Mouse (Mus musculus) forebrain, embryonic 11.5 days (tissue): ENCODE results near the gene Pdik1l. TPM values are rescaled to one million over a fixed set of nuclear protein-coding genes. Genes with fewer than 3 reads are reported as not detected.

Experiments used
- ATAC-seq: fragments of 200-750 bp; cut with Nextera tagmentation; replicated peaks from 2 replicates; pipeline ENCODE4 v1.8.0; 2017; ENCODE audit warnings: moderate TSS enrichment; ENCODE audit not compliant: low FRiP score
- DNase-seq: peaks from one replicate; pipeline ENCODE4 v3.0.0-alpha.2; 2017; ENCODE audit warnings: low spot score
- H3K27ac ChIP-seq: fragments of 300-500 bp; sonication (generic); 2 replicates; pipeline ENCODE4 v1.5.1; 2014; ENCODE audit warnings: low read depth, low read length
- H3K27me3 ChIP-seq: fragments of 300-500 bp; sonication (generic); 2 replicates; pipeline ENCODE4 v1.6.1; 2014; ENCODE audit warnings: mild to moderate bottlenecking, low read length, mixed read lengths; ENCODE audit not compliant: control insufficient read depth, insufficient read depth
- H3K36me3 ChIP-seq: fragments of 300-500 bp; sonication (generic); 2 replicates; pipeline ENCODE4 v1.6.1; 2014; ENCODE audit warnings: mild to moderate bottlenecking, low read length, moderate library complexity, mixed read lengths; ENCODE audit not compliant: control insufficient read depth, insufficient read depth
- H3K4me1 ChIP-seq: fragments of 300-500 bp; sonication (generic); replicated peaks from 2 replicates; pipeline ENCODE4 v1.6.1; 2014; ENCODE audit warnings: low read length, mixed read lengths; ENCODE audit not compliant: control insufficient read depth, insufficient read depth
- H3K4me2 ChIP-seq: fragments of 300-500 bp; sonication (generic); 2 replicates; pipeline ENCODE4 v1.6.1; 2014; ENCODE audit warnings: low read depth, mild to moderate bottlenecking, low read length, moderate library complexity, mixed read lengths; ENCODE audit not compliant: severe bottlenecking
- H3K4me3 ChIP-seq: fragments of 300-500 bp; sonication (generic); 2 replicates; pipeline ENCODE4 v1.5.1; 2014; ENCODE audit warnings: low read depth, low read length
- H3K9ac ChIP-seq: fragments of 300-500 bp; sonication (generic); 2 replicates; pipeline ENCODE4 v1.6.1; 2014; ENCODE audit warnings: low read length
- H3K9me3 ChIP-seq: fragments of 300-500 bp; sonication (generic); 2 replicates; pipeline ENCODE4 v1.6.1; 2016; ENCODE audit warnings: low read length, mixed read lengths; ENCODE audit not compliant: control insufficient read depth
- WGBS: fragments of 180-500 bp; shearing (Covaris S2); extraction: QIAGEN DNeasy Blood & Tissue Kit; methylation state at CpG from one replicate; pipeline ENCODE4 v1.1.7; 2014; 5-methylcytosine and 5-hydroxymethylcytosine counted together
- polyA plus RNA-seq: library from polyadenylated mRNA; unstranded; fragments of >200 nt; fragmentation: Nextera tagmentation; extraction: Ambion mirVana; gene quantifications from 2 replicates; pipeline ENCODE4 v1.2.1, GENCODE M21; 2014

Pdik1l gene
- polyA plus RNA-seq, 1 experiment from 2014 or later, result 31.2 TPM

DNA sequence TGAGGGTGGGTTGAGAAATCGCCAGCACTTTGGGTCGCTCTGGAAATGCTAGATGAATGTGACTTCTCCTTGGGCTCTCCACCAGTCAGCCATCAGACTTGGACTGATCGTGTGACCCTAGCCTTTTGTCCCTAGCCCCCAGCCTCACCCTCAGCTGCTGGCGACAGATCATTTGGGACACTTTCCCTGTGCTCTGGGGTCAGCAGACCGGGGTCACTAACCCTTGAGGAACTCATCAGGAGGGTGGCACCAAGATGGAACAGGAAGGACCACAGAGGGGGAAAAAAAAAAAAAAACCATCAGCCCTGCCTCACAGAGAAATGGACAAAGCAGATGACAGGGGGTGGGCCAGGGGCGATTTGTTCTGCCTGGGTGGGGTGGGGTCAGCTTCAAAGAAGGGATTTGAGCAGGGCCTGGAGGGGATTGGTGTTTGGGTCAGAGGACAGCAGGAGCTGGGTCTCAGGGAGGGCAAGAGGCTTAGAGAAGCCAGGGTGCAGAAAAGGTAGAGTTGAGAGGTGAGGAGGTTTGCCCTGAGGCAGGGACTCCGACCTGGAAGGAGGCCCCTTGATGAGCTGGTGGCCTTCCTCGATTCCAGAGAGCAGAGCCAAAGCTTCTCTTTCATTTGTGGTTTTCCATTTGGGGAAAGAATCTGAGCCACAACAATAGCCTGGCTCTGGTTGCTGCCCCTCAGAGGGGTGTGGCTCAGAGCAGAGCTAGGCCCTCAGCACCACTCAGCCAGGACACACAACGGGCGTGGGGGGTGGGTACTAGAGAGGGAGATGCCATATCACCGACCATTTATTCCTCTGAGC, 30.3 kb downstream of the Pdik1l start:
- no peak for DNase-seq
- no peak overlapping the region; the same call in 1 of the 2 replicates for H3K27ac ChIP-seq
- no peak overlapping the region for H3K4me2 ChIP-seq
- ATAC-seq, result no peak
- peaks cover 18% of the 10 kb centered on the region for H3K27me3 ChIP-seq
- peaks cover 34% of the 10 kb centered on the region for H3K4me1 ChIP-seq
- 7% methylated on average over 11 of the region's 11 CpGs for WGBS
- H3K9me3 ChIP-seq, result no peaks in the 10 kb centered on the region
- no peaks in the 10 kb centered on the region for H3K36me3 ChIP-seq
- peak overlapping the region; percentile 13; the same call in 1 of the 2 replicates for H3K9ac ChIP-seq
- H3K4me3 ChIP-seq, result no peak overlapping the region

DNA sequence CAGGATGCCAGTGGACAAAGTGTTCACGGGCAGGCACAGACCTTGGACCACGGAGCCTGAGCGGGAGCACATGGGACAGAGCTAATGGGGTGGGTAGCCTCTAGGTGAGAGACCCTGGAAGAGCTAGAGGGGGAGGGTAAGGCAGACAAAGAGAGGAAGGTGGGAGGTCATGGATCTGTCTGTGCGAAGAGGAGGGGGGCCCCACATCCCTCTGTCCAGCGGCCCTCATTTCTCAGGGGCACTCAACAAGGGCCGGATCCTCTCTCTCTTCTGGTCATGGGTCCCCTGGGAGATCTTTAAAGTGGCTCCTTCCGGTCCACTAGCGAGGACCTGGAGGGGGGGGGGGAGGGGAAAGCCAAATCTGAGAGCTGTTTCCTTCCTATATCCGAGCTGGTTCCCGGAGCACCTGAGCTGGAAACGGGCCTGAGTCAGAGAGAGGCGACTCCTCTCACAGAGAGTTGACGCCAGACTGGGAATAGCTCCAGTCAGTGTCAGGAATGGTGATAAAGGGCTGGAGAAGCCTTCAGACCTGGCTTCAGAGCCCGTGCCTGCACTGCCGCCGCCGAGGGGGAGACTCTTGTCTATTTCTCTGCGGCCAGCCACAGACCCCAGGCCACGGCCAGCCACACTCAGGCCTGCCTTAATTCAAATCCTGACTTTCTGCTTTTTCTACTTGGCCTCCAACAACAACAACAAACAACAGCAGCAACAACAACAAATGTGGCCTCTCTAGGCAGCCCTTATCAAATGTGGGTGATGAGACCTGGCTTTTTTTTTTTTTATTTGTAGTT, 31.1 kb downstream of the Pdik1l start:
- H3K4me3 ChIP-seq, result no peak overlapping the region

GRCm38 (mm10) chr4:134255854-134256253, 31.8 kb downstream of the Pdik1l start:
- peaks cover 34% of the 10 kb centered on the region for H3K27me3 ChIP-seq
- H3K4me1 ChIP-seq, result peaks cover 48% of the 10 kb centered on the region
- WGBS, result 17% methylated on average over 4 of the region's 4 CpGs
- H3K27ac ChIP-seq, result no peak overlapping the region
- no peak overlapping the region for H3K4me3 ChIP-seq
- ATAC-seq, result no peak
- no peak overlapping the region; the same call in 1 of the 2 replicates for H3K9ac ChIP-seq
- H3K4me2 ChIP-seq, result no peak overlapping the region
- H3K9me3 ChIP-seq, result no peaks in the 10 kb centered on the region
- DNase-seq, result no peak
- no peaks in the 10 kb centered on the region for H3K36me3 ChIP-seq

More for the DNA sequence above, 31.1 kb downstream of the Pdik1l start:
- ATAC-seq, result no peak; the same call in 1 of the 2 replicates
- Histone ChIP-seq H3K9me3 (no peaks in the 10 kb centered on the region), H3K36me3 (no peaks in the 10 kb centered on the region), H3K27ac (no peak overlapping the region; the same call in 1 of the 2 replicates), H3K4me2 (no peak overlapping the region), H3K9ac (peak overlapping the region; percentile 13; the same call in 1 of the 2 replicates), H3K4me1 (peaks cover 41% of the 10 kb centered on the region), H3K27me3 (peaks cover 26% of the 10 kb centered on the region)
- 6% methylated on average over 18 of the region's 19 CpGs for WGBS
- no peak for DNase-seq

DNA sequence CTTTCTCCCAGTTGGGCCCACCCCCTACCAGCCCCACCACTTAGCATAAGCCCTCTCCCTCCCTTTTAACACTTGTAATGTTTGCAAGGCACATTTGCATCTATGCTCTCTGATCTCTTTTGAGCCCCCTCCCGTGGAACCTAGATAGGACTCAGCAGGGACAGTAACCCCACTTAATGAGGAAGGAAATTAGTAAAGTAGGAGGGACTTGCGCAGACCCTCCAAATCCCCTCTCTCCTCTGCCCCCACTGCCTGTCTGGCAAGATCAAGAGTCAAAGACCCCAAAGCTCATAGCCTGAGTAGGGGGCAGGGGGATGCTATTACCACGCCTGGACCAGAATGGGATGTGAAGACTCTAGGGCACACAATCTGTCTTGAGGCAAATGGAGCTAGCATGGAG, 32.9 kb downstream of the Pdik1l start:
- Histone ChIP-seq H3K27ac (no peak overlapping the region), H3K27me3 (peaks cover 44% of the 10 kb centered on the region), H3K4me1 (peaks cover 53% of the 10 kb centered on the region), H3K4me3 (no peak overlapping the region), H3K4me2 (no peak overlapping the region), H3K36me3 (no peaks in the 10 kb centered on the region), H3K9me3 (no peaks in the 10 kb centered on the region), H3K9ac (no peak overlapping the region)
- DNase-seq, result peak; percentile 44
- ATAC-seq, result no peak
- 16% methylated on average over 3 of the region's 3 CpGs for WGBS

DNA sequence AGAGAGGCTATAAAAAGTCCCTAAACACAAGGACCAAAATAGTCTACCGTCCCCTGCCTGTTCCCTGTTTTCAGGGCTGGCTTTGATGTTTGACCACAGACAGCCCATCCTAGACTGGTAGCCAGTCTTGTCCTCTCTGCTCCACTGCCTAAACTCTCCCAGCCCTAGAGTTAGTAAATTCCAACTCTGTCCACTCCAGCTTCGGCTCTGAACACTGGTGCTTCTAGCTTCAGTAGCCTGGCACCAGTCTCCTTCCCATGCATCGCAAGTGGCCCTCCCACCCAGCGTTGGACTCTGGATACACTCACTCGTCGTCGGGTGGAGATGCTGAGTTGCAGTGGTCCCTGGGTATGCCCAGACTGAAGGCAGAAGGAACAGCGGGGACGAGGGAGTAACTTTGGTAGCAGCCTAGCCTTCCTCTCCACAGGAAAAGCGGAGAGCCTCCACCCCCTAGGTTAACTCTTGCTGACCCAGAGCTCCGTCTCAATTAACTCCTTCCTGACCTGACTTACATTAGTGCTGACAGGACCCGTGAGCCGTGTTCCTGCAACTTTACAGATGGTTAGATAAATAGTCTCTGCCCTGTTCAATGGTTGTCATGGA, 33.9 kb downstream of the Pdik1l start, which contains the start of gene Grrp1:
Grrp1 (minus strand) TSS at position 385 of the 603 bp plus-strand sequence.
- WGBS, result under 1% methylated on average over 13 of the region's 13 CpGs
- ATAC-seq (no peak), DNase-seq (peak; percentile 65)
- Histone ChIP-seq H3K27me3 (peaks cover 48% of the 10 kb centered on the region), H3K4me1 (peaks cover 58% of the 10 kb centered on the region), H3K9me3 (no peaks in the 10 kb centered on the region), H3K36me3 (no peaks in the 10 kb centered on the region), H3K27ac (no peak within 1 kb of the TSS), H3K4me2 (peak within 1 kb of the TSS; percentile 31), H3K9ac (peak within 1 kb of the TSS; percentile 24; the same call in 1 of the 2 replicates), H3K4me3 (peak within 1 kb of the TSS; percentile 14; the same call in 1 of the 2 replicates)

DNA sequence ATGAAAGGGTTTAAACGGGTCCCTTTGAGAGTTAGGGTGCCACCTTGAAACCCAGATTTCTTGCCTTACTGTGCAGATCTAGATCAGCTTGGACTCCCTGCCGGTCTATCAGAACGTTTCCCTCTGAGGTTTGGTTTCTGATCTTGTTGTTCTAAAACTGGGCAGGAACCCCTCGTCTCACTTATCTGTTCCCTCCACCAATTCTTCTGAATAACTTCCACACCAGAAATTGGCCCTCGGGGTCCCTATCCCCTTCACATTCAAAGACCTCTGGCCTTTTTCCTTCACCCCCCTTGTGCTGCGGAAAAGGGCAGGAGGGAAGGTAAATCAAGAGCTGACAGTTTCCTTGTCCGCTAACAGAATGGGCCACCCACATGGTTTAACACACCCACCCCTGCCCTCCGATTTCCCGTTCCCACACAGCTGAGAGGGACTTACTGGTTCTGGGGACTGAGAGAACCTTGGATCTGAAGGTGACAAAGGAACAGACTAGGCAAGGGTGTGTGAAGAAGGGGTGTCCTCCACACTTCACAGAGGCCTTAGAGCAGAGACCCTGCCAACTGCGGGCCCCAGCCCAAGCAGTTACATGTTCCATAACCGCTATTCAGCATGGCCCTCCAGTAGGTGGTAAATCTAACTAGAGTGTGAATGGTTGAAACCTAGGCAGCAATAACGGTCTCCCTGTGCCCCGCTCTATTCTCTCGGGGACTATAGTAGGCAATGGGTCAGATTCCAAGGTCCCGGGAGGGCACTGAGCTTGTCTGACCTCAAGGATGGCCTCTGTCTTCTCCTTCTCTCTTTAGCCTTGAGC, 34.6 kb downstream of the Pdik1l start:
- Histone ChIP-seq H3K27ac (no peak overlapping the region), H3K4me3 (peak overlapping the region; percentile 14; the same call in 1 of the 2 replicates), H3K4me1 (peaks cover 58% of the 10 kb centered on the region), H3K9me3 (no peaks in the 10 kb centered on the region), H3K4me2 (peak overlapping the region; percentile 31; the same call in 1 of the 2 replicates), H3K36me3 (no peaks in the 10 kb centered on the region), H3K27me3 (peaks cover 48% of the 10 kb centered on the region), H3K9ac (no peak overlapping the region; the same call in 1 of the 2 replicates)
- DNase-seq (no peak), ATAC-seq (no peak)
- WGBS, result 7% methylated on average over 15 of the region's 15 CpGs

GRCm38 (mm10) chr4:134252131-134252910, 35.4 kb downstream of the Pdik1l start:
- Histone ChIP-seq H3K36me3 (no peaks in the 10 kb centered on the region), H3K9ac (no peak overlapping the region; the same call in none of the 2 replicates), H3K4me1 (peaks cover 53% of the 10 kb centered on the region), H3K4me3 (peak overlapping the region; percentile 44), H3K9me3 (no peaks in the 10 kb centered on the region), H3K27me3 (peaks cover 48% of the 10 kb centered on the region), H3K4me2 (peak overlapping the region; percentile 75), H3K27ac (no peak overlapping the region)
- ATAC-seq (no peak), DNase-seq (no peak)
- WGBS, result 3% methylated on average over 22 of the region's 22 CpGs
